Mouse (Mus musculus): ENCODE results near the gene Pik3r6.

DNA sequence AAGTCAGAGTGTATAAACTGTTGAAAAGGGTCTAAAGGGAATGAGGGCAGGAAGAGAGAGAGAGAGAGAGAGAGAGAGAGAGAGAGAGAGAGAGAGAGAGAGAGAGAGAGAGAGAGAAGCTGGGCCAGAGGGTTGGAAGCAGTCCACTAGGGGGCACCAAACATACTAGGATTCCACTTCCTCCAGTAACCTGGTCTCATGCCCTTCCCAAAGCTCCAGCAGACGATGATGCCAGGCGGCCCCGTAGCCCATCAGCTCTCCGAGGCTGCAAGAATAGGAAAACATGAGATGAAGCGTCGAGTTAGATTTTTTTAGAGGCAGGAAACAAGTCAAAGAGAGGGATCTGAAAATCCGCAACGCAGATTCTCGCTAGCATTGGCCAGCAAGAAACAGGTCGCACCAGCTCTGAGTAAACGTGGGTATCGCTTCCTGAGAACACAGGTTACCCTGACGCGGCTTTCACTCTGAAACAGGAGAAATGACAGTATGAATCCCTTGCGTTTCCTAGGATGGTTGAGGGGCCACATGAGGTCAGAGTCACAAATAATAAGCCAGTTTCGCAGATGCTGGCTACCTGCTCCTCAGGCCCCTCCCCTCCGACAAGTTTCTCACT lies 63.7 kb downstream of the Pik3r6 start:
- TF ChIP-seq EP300 (IDR thresholded peaks at IDR 0.05; ENCODE audit: insufficient read depth, low read depth, low read length) (no peak), CTCF (IDR thresholded peaks at IDR 0.05) (peak; percentile 71), POLR2A (IDR thresholded peaks at IDR 0.05; ENCODE audit: insufficient read depth, low read depth, low read length) (no peak)
